Mouse (Mus musculus): ENCODE measurements around the gene Tbx20. TPM values are rescaled to one million over a fixed set of nuclear protein-coding genes. Genes with fewer than 3 reads are reported as not detected.

Gene Tbx20
- polyA plus RNA-seq, 1 experiment = not detected

- TF ChIP-seq USF1 (IDR thresholded peaks at IDR 0.05; ENCODE audit: low read depth) (no peak), FOSL1 (IDR thresholded peaks at IDR 0.05; ENCODE audit: insufficient read depth, low read length, poor library complexity, severe bottlenecking) (no peak), MYOG (IDR thresholded peaks at IDR 0.05; ENCODE audit: control insufficient read depth, extremely low read depth, insufficient read length) (no peak), CEBPB (IDR thresholded peaks at IDR 0.05; ENCODE audit: low read depth) (no peak), MYOD1 (IDR thresholded peaks at IDR 0.05; ENCODE audit: control insufficient read depth, insufficient read length, low read depth) (no peak), CTCF (IDR thresholded peaks at IDR 0.05; ENCODE audit: control insufficient read depth, insufficient read depth, insufficient read length) (no peak), MAX (IDR thresholded peaks at IDR 0.05) (no peak)
- Histone ChIP-seq H3K79me2 (ENCODE audit: control insufficient read depth, insufficient read depth) (no peaks in the 10 kb centered on the region), H3K79me3 (ENCODE audit: low read depth) (no peaks in the 10 kb centered on the region), H3ac (ENCODE audit: control insufficient read depth, insufficient read length, low read depth) (no peak overlapping the region), H3K36me3 (ENCODE audit: control insufficient read depth, insufficient read depth) (no peaks in the 10 kb centered on the region), H3K4me3 (ENCODE audit: insufficient read depth, poor library complexity, severe bottlenecking) (no peak overlapping the region), H3K27me3 (ENCODE audit: control insufficient read depth, insufficient read depth, insufficient read length) (peaks cover 44% of the 10 kb centered on the region)
Measured at GRCm38 (mm10) chr9:24773171-24773570, 932 bp downstream of the Tbx20 start.

DNA sequence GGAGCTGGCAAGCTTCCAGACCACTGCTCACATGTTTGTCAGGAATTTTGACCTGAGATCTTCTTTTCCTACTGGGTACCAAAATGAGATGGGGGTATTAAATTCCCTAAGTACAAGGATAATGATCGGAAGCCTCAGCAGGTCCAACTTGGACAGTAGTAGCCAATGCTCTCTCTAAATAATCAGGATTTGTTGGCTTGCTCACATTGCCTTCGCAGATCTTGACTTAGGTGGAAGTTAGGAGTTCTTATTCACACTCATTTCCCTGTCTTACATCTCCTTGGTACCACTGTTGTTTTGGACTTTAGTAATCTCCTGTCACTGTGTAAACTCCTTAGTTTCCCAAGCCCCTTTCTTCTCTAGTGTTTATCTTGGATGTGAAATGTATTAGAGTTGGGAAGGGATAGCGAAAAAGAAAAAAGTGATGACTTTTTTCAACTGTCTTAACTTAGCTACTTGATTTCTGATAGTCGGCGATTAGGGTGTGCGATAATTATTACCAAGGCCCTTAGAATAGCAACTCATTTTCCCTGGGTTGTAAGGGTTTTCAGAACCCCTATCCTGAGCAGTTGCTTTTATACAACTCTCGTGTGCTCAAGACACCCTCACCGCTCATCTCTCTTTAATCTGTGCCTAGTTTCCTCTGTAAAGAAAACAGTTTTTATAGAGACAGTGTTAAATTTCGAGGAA is 1.5 kb downstream of the Tbx20 start:
- H3K79me3 ChIP-seq (ENCODE audit: low read depth) = no peaks in the 10 kb centered on the region
- H3ac ChIP-seq (ENCODE audit: control insufficient read depth, insufficient read length, low read depth) = no peak overlapping the region
- no peaks in the 10 kb centered on the region for H3K36me3 ChIP-seq (ENCODE audit: control insufficient read depth, insufficient read depth)
- H3K79me2 ChIP-seq (ENCODE audit: control insufficient read depth, insufficient read depth) = no peaks in the 10 kb centered on the region
- H3K27me3 ChIP-seq (ENCODE audit: control insufficient read depth, insufficient read depth, insufficient read length) = peaks cover 38% of the 10 kb centered on the region
- no peak overlapping the region for H3K4me3 ChIP-seq (ENCODE audit: insufficient read depth, poor library complexity, severe bottlenecking)
- no peak for TF ChIP-seq MYOD1 (IDR thresholded peaks at IDR 0.05; ENCODE audit: control insufficient read depth, insufficient read length, low read depth)
- no peak for TF ChIP-seq CTCF (IDR thresholded peaks at IDR 0.05; ENCODE audit: control insufficient read depth, insufficient read depth, insufficient read length)
- TF ChIP-seq MAX (IDR thresholded peaks at IDR 0.05) = no peak
- TF ChIP-seq USF1 (IDR thresholded peaks at IDR 0.05; ENCODE audit: low read depth) = no peak
- TF ChIP-seq FOSL1 (IDR thresholded peaks at IDR 0.05; ENCODE audit: insufficient read depth, low read length, poor library complexity, severe bottlenecking) = no peak
- no peak for TF ChIP-seq MYOG (IDR thresholded peaks at IDR 0.05; ENCODE audit: control insufficient read depth, extremely low read depth, insufficient read length)
- TF ChIP-seq CEBPB (IDR thresholded peaks at IDR 0.05; ENCODE audit: low read depth) = no peak

DNA sequence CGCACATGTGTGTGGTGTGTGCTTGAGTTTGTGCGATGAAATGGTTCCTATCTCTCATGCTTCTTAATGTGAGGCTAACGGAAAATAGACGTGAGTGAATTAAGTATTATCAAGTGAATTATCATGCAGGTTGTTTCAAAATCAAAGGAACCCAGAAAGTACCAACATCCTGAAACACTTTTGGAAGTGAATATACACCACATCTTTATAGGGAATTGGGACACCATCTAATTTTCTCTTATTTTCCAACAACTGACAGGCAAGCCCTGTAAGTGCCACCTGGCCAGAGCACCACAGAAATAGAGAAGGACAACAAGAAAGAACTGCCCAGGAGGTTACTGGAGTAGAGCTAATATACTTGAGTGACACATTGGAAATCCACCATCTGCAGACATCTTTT is 2.4 kb downstream of the Tbx20 start:
- Histone ChIP-seq H3K27me3 (ENCODE audit: control insufficient read depth, insufficient read depth, insufficient read length) (peaks cover 33% of the 10 kb centered on the region), H3K4me3 (ENCODE audit: insufficient read depth, poor library complexity, severe bottlenecking) (no peak overlapping the region), H3ac (ENCODE audit: control insufficient read depth, insufficient read length, low read depth) (no peak overlapping the region)

GRCm38 (mm10) chr9:24770941-24771405 is 3.1 kb downstream of the Tbx20 start:
- Histone ChIP-seq H3K36me3 (ENCODE audit: control insufficient read depth, insufficient read depth) (no peaks in the 10 kb centered on the region), H3K79me2 (ENCODE audit: control insufficient read depth, insufficient read depth) (no peaks in the 10 kb centered on the region), H3K4me3 (ENCODE audit: insufficient read depth, poor library complexity, severe bottlenecking) (no peak overlapping the region), H3K27me3 (ENCODE audit: control insufficient read depth, insufficient read depth, insufficient read length) (peaks cover 30% of the 10 kb centered on the region), H3ac (ENCODE audit: control insufficient read depth, insufficient read length, low read depth) (no peak overlapping the region), H3K79me3 (ENCODE audit: low read depth) (no peaks in the 10 kb centered on the region)
- TF ChIP-seq USF1 (IDR thresholded peaks at IDR 0.05; ENCODE audit: low read depth) (no peak), CEBPB (IDR thresholded peaks at IDR 0.05; ENCODE audit: low read depth) (no peak), MYOD1 (IDR thresholded peaks at IDR 0.05; ENCODE audit: control insufficient read depth, insufficient read length, low read depth) (no peak), FOSL1 (IDR thresholded peaks at IDR 0.05; ENCODE audit: insufficient read depth, low read length, poor library complexity, severe bottlenecking) (no peak), MYOG (IDR thresholded peaks at IDR 0.05; ENCODE audit: control insufficient read depth, extremely low read depth, insufficient read length) (no peak), CTCF (IDR thresholded peaks at IDR 0.05; ENCODE audit: control insufficient read depth, insufficient read depth, insufficient read length) (no peak), MAX (IDR thresholded peaks at IDR 0.05) (no peak)

More for the DNA sequence above, 2.4 kb downstream of the Tbx20 start:
- no peak for TF ChIP-seq MAX (IDR thresholded peaks at IDR 0.05)
- TF ChIP-seq USF1 (IDR thresholded peaks at IDR 0.05; ENCODE audit: low read depth) = no peak
- TF ChIP-seq CEBPB (IDR thresholded peaks at IDR 0.05; ENCODE audit: low read depth) = no peak
- no peak for TF ChIP-seq MYOG (IDR thresholded peaks at IDR 0.05; ENCODE audit: control insufficient read depth, extremely low read depth, insufficient read length)
- no peak for TF ChIP-seq MYOD1 (IDR thresholded peaks at IDR 0.05; ENCODE audit: control insufficient read depth, insufficient read length, low read depth)
- TF ChIP-seq CTCF (IDR thresholded peaks at IDR 0.05; ENCODE audit: control insufficient read depth, insufficient read depth, insufficient read length) = no peak
- TF ChIP-seq FOSL1 (IDR thresholded peaks at IDR 0.05; ENCODE audit: insufficient read depth, low read length, poor library complexity, severe bottlenecking) = no peak
- H3K79me3 ChIP-seq (ENCODE audit: low read depth) = no peaks in the 10 kb centered on the region
- no peaks in the 10 kb centered on the region for H3K36me3 ChIP-seq (ENCODE audit: control insufficient read depth, insufficient read depth)
- H3K79me2 ChIP-seq (ENCODE audit: control insufficient read depth, insufficient read depth) = no peaks in the 10 kb centered on the region

DNA sequence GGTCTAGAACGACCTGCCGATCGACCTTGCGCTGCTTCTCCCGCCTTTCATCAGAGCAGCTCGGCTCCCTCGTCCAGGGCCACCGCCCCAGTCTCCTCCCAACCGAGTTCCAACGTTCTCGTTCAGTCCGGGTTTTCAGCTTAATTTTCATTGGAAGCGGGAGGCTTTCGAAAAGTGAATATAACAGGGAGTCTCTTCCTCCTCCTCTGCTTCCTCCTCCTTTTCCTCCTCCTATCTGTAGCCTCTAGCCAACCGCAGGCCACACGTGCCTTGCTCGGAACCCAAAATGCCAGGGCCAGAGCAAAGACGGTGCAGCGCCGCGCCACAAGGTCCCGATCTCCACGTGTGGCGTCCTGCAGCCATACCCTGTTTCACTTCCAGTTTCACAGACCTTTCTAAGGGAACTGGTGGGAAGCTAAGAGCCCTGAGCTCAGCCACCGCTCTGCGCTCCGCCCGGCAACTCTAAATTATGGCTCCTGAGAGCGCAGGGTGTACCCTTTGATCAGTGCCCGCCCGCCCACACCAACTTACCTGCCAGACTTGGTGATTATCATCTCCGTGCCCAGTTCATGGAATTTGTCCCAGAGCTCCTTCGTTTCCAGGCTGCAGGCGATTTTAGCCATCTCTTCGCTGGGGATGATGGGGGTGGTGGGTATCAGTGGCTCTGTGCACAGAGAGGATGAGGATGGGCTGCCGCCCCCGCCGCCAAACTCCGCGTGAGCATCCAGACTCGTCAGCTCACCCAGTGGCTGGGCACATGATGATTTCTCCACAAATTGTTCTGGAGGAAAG is 3.8 kb downstream of the Tbx20 start:
- H3K27me3 ChIP-seq (ENCODE audit: control insufficient read depth, insufficient read depth, insufficient read length) = peaks cover 30% of the 10 kb centered on the region
- H3K79me2 ChIP-seq (ENCODE audit: control insufficient read depth, insufficient read depth) = no peaks in the 10 kb centered on the region
- H3K36me3 ChIP-seq (ENCODE audit: control insufficient read depth, insufficient read depth) = no peaks in the 10 kb centered on the region
- no peak overlapping the region for H3ac ChIP-seq (ENCODE audit: control insufficient read depth, insufficient read length, low read depth)
- H3K4me3 ChIP-seq (ENCODE audit: insufficient read depth, poor library complexity, severe bottlenecking) = no peak overlapping the region
- no peak for TF ChIP-seq USF1 (IDR thresholded peaks at IDR 0.05; ENCODE audit: low read depth)
- TF ChIP-seq MAX (IDR thresholded peaks at IDR 0.05) = no peak
- TF ChIP-seq CTCF (IDR thresholded peaks at IDR 0.05; ENCODE audit: control insufficient read depth, insufficient read depth, insufficient read length) = no peak
- TF ChIP-seq FOSL1 (IDR thresholded peaks at IDR 0.05; ENCODE audit: insufficient read depth, low read length, poor library complexity, severe bottlenecking) = no peak
- no peak for TF ChIP-seq MYOG (IDR thresholded peaks at IDR 0.05; ENCODE audit: control insufficient read depth, extremely low read depth, insufficient read length)
- no peak for TF ChIP-seq MYOD1 (IDR thresholded peaks at IDR 0.05; ENCODE audit: control insufficient read depth, insufficient read length, low read depth)
- no peak for TF ChIP-seq CEBPB (IDR thresholded peaks at IDR 0.05; ENCODE audit: low read depth)
- no peaks in the 10 kb centered on the region for H3K79me3 ChIP-seq (ENCODE audit: low read depth)
